Mouse (Mus musculus): Measurements from ENCODE around the gene Tbk1. TPM values are rescaled to one million over a fixed set of nuclear protein-coding genes. Genes with fewer than 3 reads are reported as not detected.

The Tbk1 gene
- polyA plus RNA-seq, 1 experiment from 2014 or later, result 25.9 TPM

DNA sequence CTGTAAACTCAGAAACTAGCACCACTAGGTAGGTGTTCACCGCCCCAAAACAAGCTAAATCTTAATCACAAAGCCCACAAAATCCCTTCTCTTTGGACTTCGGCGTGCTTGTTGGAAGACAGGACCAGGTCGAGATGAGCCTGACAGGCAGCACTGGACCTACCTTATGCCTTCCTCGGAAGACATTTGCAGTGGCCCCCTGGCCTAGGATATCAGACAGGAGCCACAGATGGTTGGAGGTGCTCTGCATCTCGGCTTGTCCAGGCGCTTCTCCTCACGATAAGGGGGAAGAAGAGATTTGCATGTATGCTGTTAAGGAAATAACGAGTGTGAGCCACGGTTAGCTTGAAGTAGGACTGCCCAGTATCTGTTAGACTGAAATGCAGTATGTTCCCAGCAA lies 2.6 kb downstream of the Tbk1 start:
- H3K4me1 ChIP-seq (ENCODE audit: insufficient read depth, low read depth, low read length), result no peaks in the 10 kb centered on the region
- no peaks in the 10 kb centered on the region for H3K27me3 ChIP-seq (replicated peaks; ENCODE audit: insufficient read depth, low read length)
- DNase-seq (ENCODE audit: low spot score) (no peak), ATAC-seq (no peak)
- H3K4me3 ChIP-seq (ENCODE audit: low read depth, low read length), result no peak overlapping the region
- no peak overlapping the region for H3K4me2 ChIP-seq (replicated peaks; ENCODE audit: low read depth, low read length)
- no peak for TF ChIP-seq CTCF (IDR thresholded peaks at IDR 0.05)
- no peak for TF ChIP-seq EP300 (IDR thresholded peaks at IDR 0.05)
- 95% methylated on average over 10 of the region's 10 CpGs for WGBS
- H3K9ac ChIP-seq (replicated peaks; ENCODE audit: low read depth), result no peak overlapping the region
- no peak overlapping the region for H3K27ac ChIP-seq (ENCODE audit: low read length)
- peaks cover 15% of the 10 kb centered on the region; the same call in 1 of the 2 replicates for H3K36me3 ChIP-seq (ENCODE audit: insufficient read depth, low read length)
- no peaks in the 10 kb centered on the region for H3K9me3 ChIP-seq (ENCODE audit: low read length)

DNA sequence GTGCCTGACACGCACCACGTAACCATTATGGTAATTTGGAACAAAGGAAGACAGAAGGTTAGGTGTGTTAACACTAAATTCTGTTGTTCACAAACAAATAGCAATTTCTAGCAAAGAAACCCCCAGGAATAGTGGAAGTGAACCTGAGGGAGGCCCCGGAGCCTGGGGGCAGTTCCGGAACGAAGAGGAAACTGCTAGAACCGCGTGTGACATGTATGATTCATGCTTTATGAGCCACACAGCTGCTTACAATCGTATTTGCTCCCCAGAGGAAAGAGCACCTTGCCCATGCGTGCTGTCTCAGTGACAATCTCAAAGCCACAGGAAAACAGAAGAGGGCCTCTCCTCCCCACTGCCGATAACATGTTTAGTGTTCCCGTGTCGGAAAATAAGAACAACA lies 3.6 kb downstream of the Tbk1 start:
- DNase-seq (ENCODE audit: low spot score), result no peak
- no peak for TF ChIP-seq EP300 (IDR thresholded peaks at IDR 0.05)
- TF ChIP-seq CTCF (IDR thresholded peaks at IDR 0.05), result no peak
- 77% methylated on average over 12 of the region's 12 CpGs for WGBS
- Histone ChIP-seq H3K36me3 (ENCODE audit: insufficient read depth, low read length) (peaks cover 20% of the 10 kb centered on the region), H3K9me3 (ENCODE audit: low read length) (no peaks in the 10 kb centered on the region), H3K4me2 (replicated peaks; ENCODE audit: low read depth, low read length) (no peak overlapping the region), H3K9ac (replicated peaks; ENCODE audit: low read depth) (no peak overlapping the region), H3K4me3 (ENCODE audit: low read depth, low read length) (no peak overlapping the region), H3K4me1 (ENCODE audit: insufficient read depth, low read depth, low read length) (no peaks in the 10 kb centered on the region), H3K27me3 (replicated peaks; ENCODE audit: insufficient read depth, low read length) (no peaks in the 10 kb centered on the region), H3K27ac (ENCODE audit: low read length) (no peak overlapping the region)
- no peak for ATAC-seq

DNA sequence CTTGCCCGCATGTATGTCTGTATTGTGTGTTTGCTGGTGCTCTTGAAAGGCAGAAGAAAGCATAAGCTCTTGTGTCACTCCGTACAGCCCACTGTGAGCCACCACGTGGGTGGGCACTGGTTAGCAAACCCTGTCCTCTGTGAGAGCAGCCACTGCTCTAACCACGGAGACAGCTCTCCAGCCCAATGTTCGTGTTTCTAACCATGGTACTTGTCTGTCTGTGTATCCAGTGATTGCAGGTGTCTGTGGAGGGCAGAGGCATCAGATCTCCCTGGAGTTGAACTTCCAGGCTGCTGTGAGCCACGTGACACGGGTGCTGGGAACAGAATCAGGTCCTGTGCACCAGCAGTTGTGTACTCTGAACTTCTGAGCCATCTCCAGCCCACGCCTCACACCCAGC lies 4.3 kb downstream of the Tbk1 start:
- 93% methylated on average over 8 of the region's 8 CpGs for WGBS
- Histone ChIP-seq H3K4me3 (ENCODE audit: low read depth, low read length) (no peak overlapping the region), H3K4me2 (replicated peaks; ENCODE audit: low read depth, low read length) (no peak overlapping the region), H3K9me3 (ENCODE audit: low read length) (no peaks in the 10 kb centered on the region), H3K27me3 (replicated peaks; ENCODE audit: insufficient read depth, low read length) (no peaks in the 10 kb centered on the region), H3K4me1 (ENCODE audit: insufficient read depth, low read depth, low read length) (no peaks in the 10 kb centered on the region), H3K36me3 (ENCODE audit: insufficient read depth, low read length) (peaks cover 20% of the 10 kb centered on the region), H3K9ac (replicated peaks; ENCODE audit: low read depth) (no peak overlapping the region), H3K27ac (ENCODE audit: low read length) (no peak overlapping the region)
- no peak for ATAC-seq
- TF ChIP-seq CTCF (IDR thresholded peaks at IDR 0.05), result no peak
- TF ChIP-seq EP300 (IDR thresholded peaks at IDR 0.05), result no peak
- no peak for DNase-seq (ENCODE audit: low spot score)

DNA sequence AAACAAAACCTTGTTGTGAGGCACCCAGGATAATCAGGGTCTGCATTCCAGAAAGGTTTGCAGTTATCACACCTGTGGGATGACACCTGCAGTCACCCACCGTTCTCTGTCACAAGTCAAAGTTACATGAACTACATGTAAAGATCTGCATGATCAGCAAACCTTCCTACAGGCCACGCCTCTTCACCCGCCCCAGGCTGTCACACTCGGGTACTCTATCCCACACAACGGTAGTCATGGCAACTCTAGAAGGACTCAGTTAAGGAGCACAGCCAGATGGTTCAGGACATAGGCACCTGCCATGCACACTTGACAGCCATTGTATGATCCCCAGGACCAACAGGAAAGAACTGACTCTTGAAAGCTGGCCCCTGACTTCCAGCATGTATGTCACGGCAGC lies 5.2 kb downstream of the Tbk1 start:
- H3K36me3 ChIP-seq (ENCODE audit: insufficient read depth, low read length), result peaks cover 20% of the 10 kb centered on the region
- H3K9me3 ChIP-seq (ENCODE audit: low read length), result no peaks in the 10 kb centered on the region
- H3K4me3 ChIP-seq (ENCODE audit: low read depth, low read length), result no peak overlapping the region
- ATAC-seq (no peak), DNase-seq (ENCODE audit: low spot score) (peak; percentile 22)
- WGBS, result 66% methylated on average over 6 of the region's 6 CpGs
- no peak overlapping the region for H3K9ac ChIP-seq (replicated peaks; ENCODE audit: low read depth)
- TF ChIP-seq CTCF (IDR thresholded peaks at IDR 0.05) (no peak), EP300 (IDR thresholded peaks at IDR 0.05) (no peak)
- H3K27ac ChIP-seq (ENCODE audit: low read length), result no peak overlapping the region
- no peak overlapping the region for H3K4me2 ChIP-seq (replicated peaks; ENCODE audit: low read depth, low read length)
- no peaks in the 10 kb centered on the region for H3K4me1 ChIP-seq (ENCODE audit: insufficient read depth, low read depth, low read length)
- no peaks in the 10 kb centered on the region for H3K27me3 ChIP-seq (replicated peaks; ENCODE audit: insufficient read depth, low read length)

DNA sequence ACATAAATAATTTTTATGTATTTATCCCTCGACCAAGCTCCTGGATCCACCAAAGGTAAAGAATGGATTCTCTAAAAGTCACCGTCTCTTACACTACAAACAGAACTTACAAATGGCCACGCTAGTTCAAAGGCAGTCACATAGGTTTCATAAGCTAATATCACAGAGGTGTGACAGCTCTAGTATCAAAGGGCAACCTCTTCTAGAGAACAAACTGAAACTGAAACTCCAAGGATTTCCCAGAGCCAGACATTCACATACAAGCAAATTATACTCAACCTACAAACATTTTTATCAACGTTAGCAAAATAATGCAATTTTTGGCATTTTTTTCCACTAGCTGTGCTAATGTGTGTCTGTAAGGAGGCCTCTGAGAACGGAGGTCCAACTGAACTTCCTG lies 6.2 kb downstream of the Tbk1 start:
- no peak for TF ChIP-seq EP300 (IDR thresholded peaks at IDR 0.05)
- TF ChIP-seq CTCF (IDR thresholded peaks at IDR 0.05), result no peak
- H3K36me3 ChIP-seq (ENCODE audit: insufficient read depth, low read length), result peaks cover 20% of the 10 kb centered on the region
- 96% methylated on average over 5 of the region's 5 CpGs for WGBS
- H3K4me1 ChIP-seq (ENCODE audit: insufficient read depth, low read depth, low read length), result no peaks in the 10 kb centered on the region
- H3K27me3 ChIP-seq (replicated peaks; ENCODE audit: insufficient read depth, low read length), result no peaks in the 10 kb centered on the region
- no peak overlapping the region for H3K4me2 ChIP-seq (replicated peaks; ENCODE audit: low read depth, low read length)
- H3K9me3 ChIP-seq (ENCODE audit: low read length), result no peaks in the 10 kb centered on the region
- ATAC-seq, result no peak
- H3K4me3 ChIP-seq (ENCODE audit: low read depth, low read length), result no peak overlapping the region
- no peak overlapping the region for H3K27ac ChIP-seq (ENCODE audit: low read length)
- H3K9ac ChIP-seq (replicated peaks; ENCODE audit: low read depth), result no peak overlapping the region
- no peak for DNase-seq (ENCODE audit: low spot score)

DNA sequence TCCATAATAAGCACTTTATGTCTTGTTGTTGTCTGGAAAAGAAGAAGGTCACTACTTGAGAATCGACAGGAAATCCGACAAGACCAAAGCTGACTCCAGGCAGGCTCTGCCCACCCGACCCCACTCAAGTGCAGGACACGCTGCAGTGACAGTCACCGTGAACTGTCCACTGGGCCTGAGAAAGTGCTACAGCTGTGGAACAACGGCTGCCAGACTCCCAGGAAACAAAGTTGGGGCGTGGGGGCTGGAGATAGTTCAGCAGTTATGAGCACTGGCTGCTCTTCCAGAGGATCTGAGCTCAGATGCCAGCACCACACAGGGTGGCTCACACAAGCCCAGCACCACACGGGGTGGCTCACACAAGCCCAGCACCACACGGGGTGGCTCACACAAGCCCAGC lies 10.2 kb downstream of the Tbk1 start:
- Histone ChIP-seq H3K4me3 (ENCODE audit: low read depth, low read length) (no peak overlapping the region), H3K4me2 (replicated peaks; ENCODE audit: low read depth, low read length) (no peak overlapping the region), H3K4me1 (ENCODE audit: insufficient read depth, low read depth, low read length) (no peaks in the 10 kb centered on the region), H3K27ac (ENCODE audit: low read length) (no peak overlapping the region), H3K9ac (replicated peaks; ENCODE audit: low read depth) (no peak overlapping the region), H3K36me3 (ENCODE audit: insufficient read depth, low read length) (peaks cover 9% of the 10 kb centered on the region), H3K27me3 (replicated peaks; ENCODE audit: insufficient read depth, low read length) (no peaks in the 10 kb centered on the region), H3K9me3 (ENCODE audit: low read length) (no peaks in the 10 kb centered on the region)
- DNase-seq (ENCODE audit: low spot score) (no peak), ATAC-seq (no peak)
- TF ChIP-seq CTCF (IDR thresholded peaks at IDR 0.05), result no peak
- TF ChIP-seq EP300 (IDR thresholded peaks at IDR 0.05), result no peak
- 77% methylated on average over 9 of the region's 9 CpGs for WGBS

DNA sequence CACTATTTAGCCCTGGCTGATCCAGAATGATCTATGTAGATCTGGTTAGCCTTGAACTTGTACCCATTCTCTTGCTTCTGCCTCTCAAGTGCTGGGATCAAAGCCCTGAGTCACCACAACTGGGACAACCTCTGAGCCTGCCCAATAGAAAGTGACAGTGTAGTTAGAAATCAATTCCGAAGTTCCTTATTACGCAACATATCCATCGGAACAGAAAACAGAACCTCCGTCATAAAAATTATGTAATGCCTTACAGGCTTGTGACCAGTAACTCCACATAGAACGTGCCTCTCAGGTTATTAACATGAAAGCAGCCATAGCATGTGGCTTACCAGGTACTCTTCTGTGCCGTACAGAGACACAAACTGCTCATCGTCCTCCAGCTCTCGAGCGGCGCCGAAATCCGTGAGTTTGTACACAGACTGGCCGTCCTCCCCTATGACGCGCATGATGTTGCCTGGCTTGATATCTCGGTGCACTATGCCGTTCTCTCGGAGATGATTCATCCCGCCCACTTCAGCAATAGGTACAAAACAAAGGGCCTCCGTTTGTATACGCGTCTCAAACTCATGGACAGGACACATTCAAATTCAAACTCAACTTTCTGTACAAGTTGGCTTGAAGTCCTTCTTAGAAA lies 15.0 kb downstream of the Tbk1 start:
- WGBS, result 93% methylated on average over 22 of the region's 22 CpGs
- no peaks in the 10 kb centered on the region for H3K9me3 ChIP-seq (ENCODE audit: low read length)
- H3K9ac ChIP-seq (replicated peaks; ENCODE audit: low read depth), result no peak overlapping the region
- H3K4me3 ChIP-seq (ENCODE audit: low read depth, low read length), result no peak overlapping the region
- DNase-seq (ENCODE audit: low spot score), result no peak
- no peaks in the 10 kb centered on the region for H3K4me1 ChIP-seq (ENCODE audit: insufficient read depth, low read depth, low read length)
- TF ChIP-seq CTCF (IDR thresholded peaks at IDR 0.05) (no peak), EP300 (IDR thresholded peaks at IDR 0.05) (no peak)
- ATAC-seq, result no peak
- no peak overlapping the region for H3K27ac ChIP-seq (ENCODE audit: low read length)
- H3K36me3 ChIP-seq (ENCODE audit: insufficient read depth, low read length), result peaks cover 20% of the 10 kb centered on the region
- H3K4me2 ChIP-seq (replicated peaks; ENCODE audit: low read depth, low read length), result no peak overlapping the region
- H3K27me3 ChIP-seq (replicated peaks; ENCODE audit: insufficient read depth, low read length), result no peaks in the 10 kb centered on the region

All from lung, postnatal 0 days (tissue).